Mouse (Mus musculus): Measurements from ENCODE around the gene Fmo3.

Gene Fmo3

DNA sequence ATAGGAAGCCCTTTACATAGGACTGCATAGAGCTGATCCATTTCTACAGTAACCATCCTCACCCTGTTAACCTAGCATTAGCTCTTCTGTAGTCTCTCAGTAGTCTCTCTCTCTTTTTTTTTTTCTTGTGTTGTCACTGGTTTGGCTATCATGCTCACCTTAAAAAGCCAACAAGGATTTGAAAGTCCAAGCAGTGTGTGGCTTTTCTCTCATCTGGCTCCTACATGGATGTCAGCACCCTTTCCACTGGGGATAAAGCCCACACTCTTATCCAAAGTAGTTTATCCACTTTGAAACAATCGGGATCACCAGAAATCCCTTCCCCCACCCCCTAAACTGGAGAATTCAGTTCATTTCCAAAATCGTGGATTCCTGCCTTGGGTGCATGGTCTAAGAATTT lies 53.7 kb downstream of the Fmo3 start:
- DNase-seq = no peak

DNA sequence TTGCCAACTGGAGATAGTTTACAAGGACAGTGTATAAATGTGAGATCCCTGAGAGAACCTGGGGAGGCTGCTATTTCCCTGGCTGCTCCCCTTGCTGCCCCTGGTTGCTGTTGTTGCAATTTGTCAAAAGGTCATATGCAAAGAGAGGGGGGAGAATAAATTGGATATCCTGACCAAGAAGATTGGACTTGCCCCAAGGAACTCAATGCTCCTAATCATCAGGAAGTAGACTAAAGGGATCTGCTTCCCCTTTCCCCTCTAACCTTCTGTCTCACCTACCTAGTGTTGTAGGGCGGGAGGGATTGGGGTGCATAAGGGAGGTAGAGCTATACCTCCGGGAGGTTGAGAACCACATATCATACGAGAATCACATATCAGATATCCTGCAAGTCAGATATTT lies 55.2 kb downstream of the Fmo3 start:
- no peak for DNase-seq

GRCm38 (mm10) chr1:162925121-162925520 lies 59.2 kb downstream of the Fmo3 start:
- no peak for DNase-seq

DNA sequence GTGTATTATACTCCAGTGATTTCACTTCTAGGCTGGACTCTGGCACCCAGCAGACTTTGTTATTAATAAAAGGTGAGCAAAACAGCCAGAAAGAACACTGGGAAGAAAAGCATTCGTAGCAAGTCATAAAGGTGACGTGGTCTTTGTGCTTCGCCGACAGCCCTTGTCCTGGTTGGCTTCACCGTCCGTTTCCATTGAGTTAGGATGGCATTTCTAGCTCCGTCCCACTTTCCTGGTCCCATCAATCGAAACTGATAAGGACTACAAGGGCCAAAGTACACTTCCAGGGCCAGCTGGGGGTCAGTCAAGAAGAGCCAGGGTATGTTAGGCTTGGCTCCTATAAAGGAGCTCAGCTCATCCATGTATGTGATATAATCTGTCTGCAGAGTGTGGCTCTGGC lies 67.7 kb downstream of the Fmo3 start:
- DNase-seq = no peak

DNA sequence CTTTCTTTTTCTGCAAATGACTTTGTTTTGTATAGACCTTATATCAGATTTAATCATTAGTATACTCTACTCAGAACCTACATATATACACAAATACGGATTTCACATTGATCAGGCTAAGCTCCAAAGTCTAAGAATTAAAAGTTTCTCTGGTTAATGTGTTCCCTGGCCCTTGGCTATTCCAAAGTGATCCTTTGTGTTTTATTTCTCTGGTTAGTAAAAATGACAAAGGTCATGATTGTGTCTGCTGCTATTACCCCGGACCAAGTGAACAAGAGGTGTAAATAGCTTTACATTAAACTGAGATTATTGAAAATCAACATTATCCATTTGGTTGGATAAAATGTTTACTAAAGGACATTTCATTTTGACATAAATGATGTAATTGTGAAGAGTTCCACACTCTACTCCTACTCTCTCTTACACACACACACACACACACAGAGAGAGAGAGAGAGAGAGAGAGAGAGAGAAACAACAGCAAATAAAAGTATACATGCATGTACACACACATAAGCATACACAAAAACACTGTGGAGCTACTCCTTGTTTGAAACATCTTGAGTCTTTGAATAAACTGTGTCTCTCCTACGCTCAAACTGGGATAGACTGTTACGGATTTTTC lies 69.3 kb downstream of the Fmo3 start:
- no peak for DNase-seq

GRCm38 (mm10) chr1:162912085-162912484 lies 72.2 kb downstream of the Fmo3 start:
- no peak for DNase-seq

Measured in right cerebral cortex, adult 18-20 months (tissue).